Mouse (Mus musculus) kidney, adult 2 months (tissue): ENCODE measurements at regions not wholly inside any gene's neighbourhood (a gene's known extent, or its start where the extent isn't known, plus 50 kb on each side); places are given as distances from the start of the nearest gene placed in this dataset.

ENCODE experiments used
- CTCF ChIP-seq: fragments of 200-500 bp; conservative IDR thresholded peaks from 2 replicates; pipeline ENCODE4 v1.5.1; 2011; ENCODE audit warnings: low read depth, mild to moderate bottlenecking, control low read depth, low read length, moderate library complexity, mixed read lengths; ENCODE audit not compliant: insufficient read depth, insufficient read length
- POLR2A ChIP-seq: fragments of 200-500 bp; IDR thresholded peaks from one replicate; pipeline ENCODE4 v1.6.1; 2011; ENCODE audit warnings: low read depth, low read length, control low read depth

GRCm38 (mm10) chr6:93573679-93574635 is 630.7 kb upstream of the Adamts9 start:
- no peak for TF ChIP-seq POLR2A
- no peak for TF ChIP-seq CTCF
